ENCODE assay signal across 14 mouse cellular contexts in the genomic region with DNA sequence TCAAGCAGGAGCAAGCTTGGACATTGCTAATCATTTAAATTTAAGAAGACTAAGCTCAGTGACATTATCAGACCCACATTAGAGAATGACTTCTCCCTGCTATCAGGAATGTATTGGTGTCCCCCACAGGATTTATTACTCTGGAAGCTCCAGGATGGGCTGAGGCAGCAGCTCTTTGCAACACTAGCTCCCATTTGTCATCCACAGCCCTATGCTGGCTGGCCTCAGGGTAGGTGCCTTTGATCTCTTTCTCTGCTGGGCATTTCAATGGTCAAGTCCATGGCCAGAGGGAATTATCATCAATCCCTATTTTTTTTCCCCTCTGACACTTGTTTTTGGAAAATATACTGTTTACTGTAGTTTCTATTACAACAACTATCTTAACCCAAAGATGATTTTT.
DNase-seq lines count a peak whose midpoint lies in the region.
"Had no signal": no experiment of that assay in that cellular context is flagged by ENCODE, and none has a peak within 500 bp of the region (broad histone marks: within the 10 kb centered on the region; RNA-seq: fewer than 3 reads in every experiment).

No protein-coding gene starts in this region.

- peak; percentile 66 for DNase-seq in adrenal gland, adult 2 months
- peak; percentile 46 for DNase-seq in adrenal gland, postnatal 10 days
- DNase-seq in adrenal gland, postnatal 36 days, result peak; percentile 33 to 58
- no peak for DNase-seq in kidney, postnatal 10 days
- DNase-seq in lung, postnatal 25 days (ENCODE audit: low spot score), result no peak
- no peak for DNase-seq in c-Kit-positive CD71-positive TER-119-positive erythroid progenitor cells, embryonic 14.5 days (ENCODE audit: low spot score)
- DNase-seq: cerebellum, adult 18-20 months; cerebellum, adult 9-10 months; cerebellum, postnatal 14 days; gastrocnemius, postnatal 10 days; gastrocnemius, postnatal 36 days; heart, adult 2 months; heart, postnatal 14 days; heart, postnatal 4 days had no signal

Comparison
In these comparisons a context has a peak if more than half of its experiments do, and no peak if none do; other contexts are left out.
1. DNase-seq: peak in adrenal gland, adult 2 months (single experiment), adrenal gland, postnatal 10 days (single experiment) and adrenal gland, postnatal 36 days (2 of 2); none in kidney, postnatal 10 days (single experiment), lung, postnatal 25 days (single experiment) and c-Kit-positive CD71-positive TER-119-positive erythroid progenitor cells, embryonic 14.5 days (single experiment).